Mouse (Mus musculus) kidney, adult 2 months (tissue): ENCODE data around the gene Ptx4. TPM values are rescaled to one million over a fixed set of nuclear protein-coding genes. Genes with fewer than 3 reads are reported as not detected.
A peak's percentile ranks its signal among the peaks of the same experiment; 100 is the strongest.

Experiments used
- DNase-seq: peaks from one replicate; pipeline ENCODE4 v3.0.0; 2021
- H3K27ac ChIP-seq: fragments of 200-500 bp; 2 replicates; pipeline ENCODE4 v1.5.1; 2012; ENCODE audit warnings: low read depth, low read length, control low read depth, inconsistent platforms; ENCODE audit not compliant: insufficient read depth
- H3K27me3 ChIP-seq: fragments of 200-500 bp; replicated peaks from 2 replicates; pipeline ENCODE4 v1.6.1; 2012; ENCODE audit warnings: mild to moderate bottlenecking, moderate library complexity, low read length, inconsistent platforms; ENCODE audit not compliant: control insufficient read depth, insufficient read depth
- H3K36me3 ChIP-seq: fragments of 200-500 bp; 2 replicates; pipeline ENCODE4 v1.6.1; 2012; ENCODE audit warnings: mild to moderate bottlenecking, moderate library complexity, low read length, inconsistent platforms; ENCODE audit not compliant: control insufficient read depth, insufficient read depth
- H3K4me1 ChIP-seq: fragments of 200-500 bp; 2 replicates; pipeline ENCODE4 v1.6.1; 2011; ENCODE audit warnings: low read length; ENCODE audit not compliant: control insufficient read depth, insufficient read depth
- H3K4me3 ChIP-seq: fragments of 200-500 bp; 2 replicates; pipeline ENCODE4 v1.5.1; 2011; ENCODE audit warnings: mild to moderate bottlenecking, low read depth, low read length, control low read depth; ENCODE audit not compliant: insufficient read depth
- CTCF ChIP-seq: fragments of 200-500 bp; conservative IDR thresholded peaks from 2 replicates; pipeline ENCODE4 v1.5.1; 2011; ENCODE audit warnings: low read depth, mild to moderate bottlenecking, control low read depth, low read length, moderate library complexity, mixed read lengths; ENCODE audit not compliant: insufficient read depth, insufficient read length
- POLR2A ChIP-seq: fragments of 200-500 bp; IDR thresholded peaks from one replicate; pipeline ENCODE4 v1.6.1; 2011; ENCODE audit warnings: low read depth, low read length, control low read depth
- WGBS: fragments of 180-500 bp; shearing (Covaris S2); methylation state at CpG from one replicate; pipeline ENCODE4 v1.1.7; 2018; 5-methylcytosine and 5-hydroxymethylcytosine counted together
- polyA plus RNA-seq: library from polyadenylated mRNA; depleted of rRNA; stranded (reverse); fragments of >200 nt; gene quantifications from 2 replicates; pipeline ENCODE4 v1.2.3, GENCODE M21; 2012; rRNA removed

The Ptx4 gene
- not detected in 2 replicates for polyA plus RNA-seq

DNA sequence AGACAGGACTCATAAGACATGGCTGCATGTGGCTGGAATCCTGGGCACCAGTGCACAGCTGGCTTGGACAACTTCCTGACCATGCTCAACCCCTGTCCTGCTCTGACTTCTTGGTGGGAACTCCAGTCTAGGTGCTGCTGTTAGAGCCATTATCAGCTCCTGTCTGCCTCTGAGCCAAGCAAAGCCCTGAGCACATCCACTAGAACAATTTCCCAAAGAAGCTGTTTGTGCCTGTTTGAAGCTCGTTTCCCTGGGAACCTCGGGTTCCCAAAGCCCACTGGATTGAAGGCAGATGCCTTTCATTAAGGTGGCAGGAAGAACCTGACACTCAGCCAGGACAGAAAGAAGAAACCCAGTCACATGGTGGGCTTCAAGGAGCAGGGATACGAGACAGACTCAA, at the start of gene Ptx4:
Gene Ptx4 (plus strand): TSS at position 355 of the 400 bp plus-strand sequence.
- no peaks in the 10 kb centered on the region for H3K36me3 ChIP-seq
- no peaks in the 10 kb centered on the region for H3K27me3 ChIP-seq
- H3K4me3 ChIP-seq, result no peak within 1 kb of the TSS
- TF ChIP-seq POLR2A, result no peak
- no peak for TF ChIP-seq CTCF
- no peaks in the 10 kb centered on the region; the same call in 1 of the 2 replicates for H3K4me1 ChIP-seq
- no peak within 1 kb of the TSS for H3K27ac ChIP-seq
- 22% methylated on average over 3 of the region's 3 CpGs for WGBS
- DNase-seq, result no peak

DNA sequence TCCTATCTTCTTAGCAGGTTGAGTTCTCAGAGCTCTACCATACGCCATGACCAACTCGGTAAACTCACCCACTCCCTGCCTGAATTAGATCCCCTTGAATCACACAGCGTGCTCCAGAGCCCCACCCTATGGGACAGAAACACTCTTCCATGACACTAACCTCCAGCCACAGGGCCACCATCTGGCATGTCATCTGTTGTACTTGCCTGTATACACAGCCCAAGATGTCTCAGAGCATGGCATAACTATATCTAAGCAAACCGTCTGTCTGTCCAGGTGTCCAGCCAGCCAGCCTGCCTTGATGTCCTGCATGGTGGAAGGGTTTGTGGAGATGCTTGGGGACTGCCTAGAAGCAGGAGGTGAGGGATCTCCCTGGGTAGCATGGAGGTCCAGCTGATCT, 43.7 kb upstream of the Ptx4 start:
- Histone ChIP-seq H3K36me3 (no peaks in the 10 kb centered on the region), H3K27ac (0 out of 2 replicates have a peak overlapping the region, but pooled peaks have one; percentile 12), H3K4me3 (peak overlapping the region; percentile 25; the same call in 1 of the 2 replicates), H3K4me1 (0 out of 2 replicates have a peak, but pooled peaks cover 5% of the 10 kb centered on the region), H3K27me3 (no peaks in the 10 kb centered on the region)
- TF ChIP-seq POLR2A, result no peak
- 67% methylated on average over 4 of the region's 4 CpGs for WGBS
- no peak for DNase-seq

DNA sequence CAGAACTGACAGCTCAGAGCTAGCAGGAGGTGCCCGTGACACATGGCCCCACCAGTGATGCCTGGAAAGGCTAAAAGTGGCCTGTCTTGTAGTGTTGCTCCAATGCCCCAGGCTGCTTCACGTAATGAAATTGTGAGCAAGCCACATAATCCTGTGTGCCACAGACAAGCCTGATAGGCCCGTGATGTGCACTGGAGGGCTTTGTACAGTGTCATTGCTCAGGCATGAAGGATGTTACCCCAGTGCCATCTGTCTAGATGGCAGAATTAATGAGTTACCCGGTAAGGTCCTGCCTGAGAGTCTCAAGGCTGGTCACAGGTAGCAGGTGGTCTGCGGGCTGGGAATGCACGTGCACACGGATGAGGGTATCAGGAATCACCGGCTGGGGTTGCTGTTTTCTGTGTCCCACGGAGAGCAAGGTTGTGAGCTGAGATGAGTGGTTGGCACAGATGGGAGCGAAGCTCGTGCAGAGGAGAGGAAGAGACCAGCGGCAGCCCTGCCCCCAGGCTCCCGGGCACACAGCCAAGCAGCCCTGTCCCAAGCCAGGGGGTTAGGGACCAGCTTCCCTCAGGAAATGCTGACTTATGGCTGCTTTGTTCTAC, 42.7 kb upstream of the Ptx4 start:
- 27% methylated on average over 13 of the region's 13 CpGs for WGBS
- Histone ChIP-seq H3K27ac (peak overlapping the region; percentile 24), H3K27me3 (no peaks in the 10 kb centered on the region), H3K4me1 (0 out of 2 replicates have a peak, but pooled peaks cover 5% of the 10 kb centered on the region), H3K36me3 (no peaks in the 10 kb centered on the region), H3K4me3 (peak overlapping the region; percentile 54)
- no peak for TF ChIP-seq POLR2A
- no peak for TF ChIP-seq CTCF
- peak; percentile 89 for DNase-seq

DNA sequence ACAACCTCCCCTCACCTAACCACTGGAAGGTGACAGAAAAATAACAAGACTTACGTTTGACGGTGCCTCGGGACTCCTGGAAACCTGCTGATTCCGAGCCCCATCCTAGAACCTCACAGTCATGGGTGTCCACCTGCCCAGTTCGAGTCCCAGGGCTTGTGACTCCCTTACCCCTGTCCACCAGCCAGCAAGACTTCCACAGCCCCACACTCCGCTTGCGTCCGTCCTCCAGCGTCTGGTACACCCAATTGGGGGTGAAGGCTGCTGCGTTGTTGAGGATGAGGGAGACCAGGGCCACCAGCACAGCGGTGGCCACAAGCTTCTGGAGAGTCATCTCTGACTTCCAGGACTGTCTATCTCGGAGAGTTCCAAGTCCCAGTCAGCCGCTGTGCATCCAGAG, 40.4 kb upstream of the Ptx4 start:
- DNase-seq, result no peak
- TF ChIP-seq POLR2A, result no peak
- TF ChIP-seq CTCF, result no peak
- 0 out of 2 replicates have a peak, but pooled peaks cover 8% of the 10 kb centered on the region for H3K4me1 ChIP-seq
- no peaks in the 10 kb centered on the region for H3K36me3 ChIP-seq
- 69% methylated on average over 13 of the region's 13 CpGs for whole genome bisulfite sequencing
- H3K27ac ChIP-seq, result peak overlapping the region; percentile 91
- no peaks in the 10 kb centered on the region for H3K27me3 ChIP-seq
- peak overlapping the region; percentile 79 for H3K4me3 ChIP-seq

DNA sequence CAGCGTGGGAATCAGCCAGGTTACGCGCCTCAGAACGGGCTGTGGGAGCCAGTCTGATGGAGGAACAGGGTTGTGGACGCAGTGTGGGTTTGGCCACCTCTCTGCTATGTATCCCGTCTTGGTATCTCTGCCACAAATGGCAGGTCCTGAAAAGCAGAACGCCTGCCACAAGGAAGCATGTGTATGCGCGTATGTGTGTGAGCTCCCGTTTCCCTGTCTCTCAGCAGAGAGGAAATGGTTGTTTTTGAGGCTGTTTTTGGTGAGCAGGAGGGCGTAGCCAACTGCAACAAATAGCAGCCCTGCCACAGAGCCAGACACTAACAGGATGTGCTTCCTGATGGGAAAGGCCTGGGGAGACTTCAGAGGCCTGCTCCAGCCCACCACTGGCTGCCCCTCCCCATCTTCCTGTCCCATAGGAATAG, 39.6 kb upstream of the Ptx4 start:
- Histone ChIP-seq H3K4me1 (0 out of 2 replicates have a peak, but pooled peaks cover 8% of the 10 kb centered on the region), H3K27ac (peak overlapping the region; percentile 95), H3K27me3 (no peaks in the 10 kb centered on the region), H3K4me3 (peak overlapping the region; percentile 79), H3K36me3 (no peaks in the 10 kb centered on the region)
- DNase-seq, result peak; percentile 92
- WGBS, result 65% methylated on average over 11 of the region's 11 CpGs
- peak; percentile 55 for TF ChIP-seq POLR2A
- TF ChIP-seq CTCF, result no peak

DNA sequence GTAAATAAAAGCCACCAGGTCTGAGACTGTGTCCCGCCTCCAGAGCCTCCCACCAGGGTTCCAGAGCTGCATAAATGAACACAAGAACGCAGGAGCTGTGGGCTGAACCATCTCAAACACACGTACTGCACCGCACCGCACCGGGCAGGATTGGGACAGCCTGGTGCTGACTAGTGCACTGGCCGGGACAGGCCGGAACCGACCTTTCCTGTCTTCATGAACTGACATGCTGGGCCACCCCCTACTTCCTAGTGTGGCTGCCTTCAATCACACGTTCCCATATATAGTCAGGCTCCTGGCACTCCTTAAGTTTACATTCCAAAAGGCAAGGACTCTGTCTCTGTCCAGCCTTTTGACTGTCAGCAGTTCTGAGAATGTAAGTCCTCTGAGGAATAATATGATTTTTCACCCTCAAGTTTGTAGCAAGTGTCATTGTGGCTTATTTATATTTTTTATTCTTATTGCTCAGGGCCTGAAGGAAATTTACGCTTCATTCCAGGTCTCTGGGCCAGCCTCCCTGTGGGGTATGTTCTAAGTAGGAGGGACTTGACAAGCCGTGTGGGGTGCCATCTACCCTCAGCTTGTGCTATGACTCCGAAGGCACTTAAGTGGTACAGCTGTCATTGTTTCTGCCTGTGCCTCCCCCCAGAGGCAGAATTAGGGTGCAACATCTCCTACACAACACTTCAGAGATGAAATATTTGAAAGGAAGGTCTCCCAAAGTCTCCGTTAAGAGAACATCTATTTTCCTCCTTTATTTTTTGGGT, 38.3 kb upstream of the Ptx4 start:
- WGBS, result 49% methylated on average over 14 of the region's 14 CpGs
- DNase-seq, result peak; percentile 81
- H3K4me1 ChIP-seq, result 0 out of 2 replicates have a peak, but pooled peaks cover 8% of the 10 kb centered on the region
- H3K27me3 ChIP-seq, result no peaks in the 10 kb centered on the region
- peak overlapping the region; percentile 21 for H3K4me3 ChIP-seq
- H3K27ac ChIP-seq, result peak overlapping the region; percentile 95
- H3K36me3 ChIP-seq, result no peaks in the 10 kb centered on the region
- peak; percentile 33; the same call in 1 of the 2 replicates for TF ChIP-seq CTCF
- no peak for TF ChIP-seq POLR2A

DNA sequence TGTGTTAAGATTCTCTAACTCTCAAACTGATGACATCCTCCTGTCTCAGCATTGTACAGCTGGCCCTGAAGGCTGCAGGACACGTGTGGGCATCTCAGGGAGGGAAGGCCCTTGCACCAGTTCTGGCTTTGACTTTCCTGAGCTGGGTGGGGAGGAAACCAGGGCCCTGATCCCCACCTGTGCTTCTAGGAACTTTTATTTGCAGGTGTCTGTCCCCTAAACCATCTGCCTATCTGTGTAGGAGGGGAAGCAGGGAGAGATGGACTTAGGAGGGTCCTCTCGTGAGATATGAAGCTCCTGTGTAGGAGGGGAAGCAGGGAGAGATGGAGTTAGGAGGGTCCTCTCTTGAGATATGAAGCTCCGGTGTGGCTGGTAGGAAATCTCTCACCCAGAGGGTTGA, 37.7 kb upstream of the Ptx4 start:
- WGBS, result 48% methylated on average over 3 of the region's 3 CpGs
- TF ChIP-seq CTCF, result no peak
- TF ChIP-seq POLR2A, result no peak
- 0 out of 2 replicates have a peak, but pooled peaks cover 4% of the 10 kb centered on the region for H3K4me1 ChIP-seq
- no peaks in the 10 kb centered on the region for H3K27me3 ChIP-seq
- peak overlapping the region; percentile 95 for H3K27ac ChIP-seq
- H3K36me3 ChIP-seq, result no peaks in the 10 kb centered on the region
- 0 out of 2 replicates have a peak overlapping the region, but pooled peaks have one; percentile 27 for H3K4me3 ChIP-seq
- no peak for DNase-seq
